Mouse (Mus musculus): ENCODE results near the gene Hist1h3d. TPM values are rescaled to one million over a fixed set of nuclear protein-coding genes. Genes with fewer than 3 reads are reported as not detected.
"Not testable (repeated sequence)": the region's sequence is repeated elsewhere in the genome, so short reads cannot be mapped to it uniquely, and the experiment has no call there.

Gene Hist1h3d
- total RNA-seq, 2 experiments from 2014 or later = 118 to 131 TPM

DNA sequence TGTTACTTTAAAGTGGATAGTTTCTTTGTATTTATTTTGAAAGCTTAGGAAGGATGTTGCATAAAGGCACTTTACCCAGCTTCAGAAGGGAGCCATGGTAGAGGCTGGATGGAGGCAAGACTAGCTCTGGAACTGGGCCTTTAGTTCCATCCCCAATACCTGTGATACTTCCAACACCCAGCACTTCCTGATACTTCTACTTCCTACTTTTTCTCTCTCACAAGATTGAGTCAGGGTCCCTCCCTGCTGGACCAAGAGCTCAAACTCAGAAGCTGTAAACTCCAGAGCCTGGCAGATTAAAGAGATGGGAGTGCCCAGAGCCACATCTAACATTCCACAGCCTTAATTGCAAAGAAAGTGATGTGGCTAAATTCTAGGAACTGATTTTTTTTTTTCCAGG, 8.8 kb downstream of the Hist1h3d start:
- no peak for ATAC-seq (replicated peaks; ENCODE audit: poor library complexity)

GRCm38 (mm10) chr13:23585029-23585441, 9.5 kb downstream of the Hist1h3d start:
- peak; percentile 17 for ATAC-seq (replicated peaks; ENCODE audit: poor library complexity)

DNA sequence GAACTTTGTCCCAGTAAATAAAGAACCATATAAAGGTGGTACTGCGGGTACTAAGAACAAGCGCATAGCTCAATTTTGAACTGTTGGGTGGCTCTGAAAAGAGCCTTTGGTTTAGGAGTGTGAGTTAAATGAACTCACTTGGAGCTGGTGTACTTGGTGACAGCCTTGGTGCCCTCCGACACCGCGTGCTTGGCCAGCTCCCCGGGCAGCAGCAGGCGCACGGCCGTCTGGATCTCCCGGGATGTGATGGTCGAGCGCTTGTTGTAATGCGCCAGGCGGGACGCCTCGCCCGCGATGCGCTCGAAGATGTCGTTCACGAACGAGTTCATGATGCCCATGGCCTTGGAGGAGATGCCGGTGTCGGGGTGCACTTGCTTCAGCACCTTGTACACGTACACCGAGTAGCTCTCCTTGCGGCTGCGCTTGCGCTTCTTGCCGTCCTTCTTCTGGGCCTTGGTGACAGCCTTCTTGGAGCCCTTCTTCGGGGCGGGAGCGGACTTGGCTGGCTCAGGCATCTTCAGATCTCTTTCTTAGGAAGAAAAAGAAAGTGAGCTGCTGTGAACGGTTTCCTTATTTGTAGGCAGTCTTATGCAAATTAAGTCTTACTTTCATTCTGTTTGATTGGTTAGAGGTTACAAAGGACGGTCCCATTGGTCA, 10.0 kb downstream of the Hist1h3d start:
- peak; percentile 63 for ATAC-seq (replicated peaks; ENCODE audit: poor library complexity)

GRCm38 (mm10) chr13:23586099-23586939, 10.8 kb downstream of the Hist1h3d start:
- ATAC-seq (replicated peaks; ENCODE audit: poor library complexity) = no peak

GRCm38 (mm10) chr13:23586940-23587225, 11.3 kb downstream of the Hist1h3d start:
- no peak for ATAC-seq (replicated peaks; ENCODE audit: poor library complexity)

- ATAC-seq (replicated peaks; ENCODE audit: poor library complexity) = no peak
These were observed 15.6 kb downstream of the Hist1h3d start for GRCm38 (mm10) chr13:23591206-23591605.

DNA sequence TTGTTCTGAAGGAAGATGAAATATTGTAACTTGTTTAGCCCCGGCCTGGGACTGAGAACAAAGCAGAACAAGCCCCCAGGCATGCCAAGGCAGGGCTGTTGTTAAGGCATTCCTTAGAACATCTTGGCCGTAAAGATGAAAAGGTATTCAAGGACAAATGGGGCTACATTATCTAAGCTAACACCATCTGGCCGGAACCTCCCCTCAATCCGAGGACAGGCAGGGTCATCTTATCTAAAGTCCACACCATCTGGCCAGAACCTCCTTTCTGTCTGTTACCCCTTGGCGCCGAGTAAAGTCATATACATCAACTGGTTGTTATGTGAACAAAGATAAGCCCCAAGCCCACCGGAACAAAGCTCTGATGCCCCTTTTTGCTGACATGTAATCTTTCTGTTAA, 16.3 kb downstream of the Hist1h3d start:
- ATAC-seq (replicated peaks; ENCODE audit: poor library complexity) = not testable (repeated sequence)

DNA sequence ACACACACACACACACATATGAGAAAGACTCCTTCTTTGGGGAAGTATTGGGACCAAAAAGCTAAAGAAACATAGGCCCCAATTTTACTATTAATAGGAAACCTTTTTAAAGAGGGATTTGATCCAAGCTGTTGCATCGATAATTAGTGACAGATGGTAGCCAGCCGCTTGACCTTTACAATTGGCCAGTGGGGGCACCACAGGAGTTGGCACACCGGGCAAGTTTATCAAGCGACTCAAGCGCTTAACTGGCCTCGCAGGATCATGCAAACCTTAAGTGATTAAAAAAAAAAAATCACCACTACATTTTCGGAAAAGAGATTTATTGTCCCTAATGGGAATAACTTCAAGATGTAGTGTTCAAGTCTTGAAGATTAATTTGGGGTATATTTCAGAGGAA, 17.1 kb downstream of the Hist1h3d start:
- ATAC-seq (replicated peaks; ENCODE audit: poor library complexity) = no peak

DNA sequence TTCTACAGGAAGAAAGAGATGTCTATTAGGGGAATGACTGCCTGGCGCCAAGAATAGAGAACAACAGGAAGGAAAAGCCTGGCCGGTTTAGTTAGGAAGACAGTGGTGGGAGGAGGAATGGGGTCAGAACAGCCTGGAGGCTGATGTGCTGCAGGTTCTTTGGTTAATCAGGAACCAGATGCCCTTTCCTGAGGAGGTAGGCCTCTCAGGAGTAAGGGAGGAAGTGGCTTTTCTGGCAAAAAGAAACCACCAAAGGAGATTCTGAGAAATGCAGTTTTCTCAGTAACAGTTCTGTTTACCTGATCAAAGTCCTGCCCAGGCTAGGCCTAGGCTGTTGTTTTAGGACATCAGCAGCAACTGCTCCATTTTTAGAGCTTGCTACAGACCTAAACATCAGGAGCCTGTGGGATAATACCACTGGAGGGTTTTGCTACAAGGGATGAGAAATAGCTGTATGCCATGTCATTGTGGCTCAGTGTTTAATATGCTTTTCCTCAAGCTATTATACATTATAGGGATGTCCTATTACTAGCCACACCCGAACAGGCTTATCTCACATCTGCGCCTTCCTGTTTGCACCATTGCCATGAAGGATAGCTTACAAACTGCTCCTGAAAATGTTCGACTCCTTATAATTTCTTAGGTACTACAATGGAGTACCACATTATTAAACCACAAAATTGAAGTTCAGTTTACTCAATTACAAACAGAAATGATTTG, 17.6 kb downstream of the Hist1h3d start:
- ATAC-seq (replicated peaks; ENCODE audit: poor library complexity) = peak; percentile 38

GRCm38 (mm10) chr13:23595185-23595584, 19.6 kb downstream of the Hist1h3d start:
- ATAC-seq (replicated peaks; ENCODE audit: poor library complexity) = no peak

DNA sequence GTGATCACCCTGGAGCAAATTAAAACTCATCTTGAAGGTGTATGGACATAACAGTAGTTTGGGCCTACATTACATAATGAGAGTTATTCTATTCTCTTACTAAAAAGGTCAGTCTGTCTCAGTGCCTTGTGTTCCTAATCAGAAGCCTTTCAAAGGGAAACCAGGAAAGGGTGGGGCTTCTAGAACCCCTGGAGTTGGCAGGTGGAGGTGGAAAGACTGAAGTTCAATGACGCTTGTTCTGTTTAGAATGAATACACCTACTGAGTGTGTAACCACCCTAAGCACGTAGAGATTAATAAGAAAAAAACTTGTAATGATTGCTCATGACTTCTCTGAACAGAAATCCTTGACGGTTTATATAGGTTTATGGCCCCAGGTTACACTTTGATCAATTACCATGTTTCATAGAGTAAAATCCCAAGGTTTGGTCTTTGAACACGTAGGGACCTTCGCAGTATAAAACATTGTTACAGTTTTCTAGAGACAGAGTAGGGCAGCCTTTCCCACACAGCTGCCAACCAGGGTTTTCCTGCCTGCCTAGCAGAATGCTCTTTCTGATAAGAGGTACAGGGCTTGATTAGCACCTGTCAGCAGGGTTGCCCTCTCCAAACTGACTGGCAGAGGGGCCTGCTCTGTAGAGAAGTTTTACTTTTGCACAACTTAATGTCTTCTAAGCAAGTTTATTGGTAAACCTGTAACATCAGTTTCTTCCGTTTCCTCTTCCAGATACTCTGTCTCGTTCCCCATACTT, 20.2 kb downstream of the Hist1h3d start:
- ATAC-seq (replicated peaks; ENCODE audit: poor library complexity) = peak; percentile 88

DNA sequence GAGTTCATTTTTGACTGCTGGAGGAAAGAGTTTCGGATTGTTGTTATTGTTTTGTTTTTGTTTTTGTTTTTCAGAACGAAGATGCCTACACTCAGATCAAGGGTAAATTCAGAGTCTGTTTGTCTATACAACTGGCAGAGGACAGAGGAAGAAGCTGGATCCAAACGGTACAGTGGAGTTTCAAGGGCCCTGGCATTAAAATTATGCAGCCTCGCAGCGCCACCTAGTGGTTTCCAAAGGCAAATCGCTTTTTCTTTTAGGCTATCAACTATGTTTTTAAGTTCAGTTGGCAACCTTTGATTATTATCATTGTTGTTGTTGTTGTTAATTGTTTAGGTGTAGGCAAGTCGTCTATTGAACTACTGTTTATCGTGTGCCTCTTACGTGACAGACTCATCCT, 22.4 kb downstream of the Hist1h3d start:
- peak; percentile 73 for ATAC-seq (replicated peaks; ENCODE audit: poor library complexity)

- ATAC-seq (replicated peaks; ENCODE audit: poor library complexity) = no peak
These were observed 27.7 kb downstream of the Hist1h3d start for GRCm38 (mm10) chr13:23603182-23603699.

DNA sequence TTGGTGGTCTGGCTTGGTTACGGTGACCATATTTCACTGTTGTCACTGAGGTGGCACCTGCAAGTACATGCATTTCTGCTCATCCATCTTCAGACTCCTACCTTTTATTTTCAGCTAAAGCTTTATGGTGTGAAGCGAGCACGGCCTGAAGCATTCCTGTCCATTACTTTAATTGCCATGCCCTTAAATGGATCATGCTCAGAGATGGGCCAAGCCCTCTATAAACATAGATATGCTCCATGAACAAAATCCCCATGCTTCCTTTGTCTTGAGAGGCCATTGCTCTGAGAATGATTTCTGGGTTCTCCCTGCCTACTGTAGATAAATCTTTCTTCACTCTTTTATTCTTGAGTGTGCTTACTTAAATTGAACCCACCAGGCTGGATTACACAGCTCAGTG, 28.9 kb downstream of the Hist1h3d start:
- ATAC-seq (replicated peaks; ENCODE audit: poor library complexity) = no peak

- ATAC-seq (replicated peaks; ENCODE audit: poor library complexity) = no peak
These were observed 29.5 kb downstream of the Hist1h3d start for GRCm38 (mm10) chr13:23605052-23605451.

DNA sequence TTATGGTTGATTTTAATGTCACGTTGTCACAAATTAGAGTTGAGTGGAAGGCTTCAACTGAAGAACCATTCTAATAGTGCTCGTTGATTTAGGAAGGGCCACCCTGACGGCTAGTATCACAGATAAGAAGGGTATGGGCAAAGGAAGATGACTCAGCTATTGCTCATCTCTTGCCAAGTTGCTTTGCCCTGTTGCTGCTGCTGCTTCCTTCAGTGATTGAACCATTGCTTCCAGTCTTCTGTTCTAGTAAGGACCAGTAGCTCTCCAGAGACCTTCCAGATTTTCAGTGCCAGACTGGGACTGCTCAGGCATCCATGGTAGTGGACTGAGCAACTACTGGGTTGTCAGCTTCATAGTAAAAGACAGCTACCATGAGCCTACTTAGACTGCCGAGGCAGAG, 33.6 kb downstream of the Hist1h3d start:
- peak; percentile 92 for ATAC-seq (replicated peaks; ENCODE audit: poor library complexity)

DNA sequence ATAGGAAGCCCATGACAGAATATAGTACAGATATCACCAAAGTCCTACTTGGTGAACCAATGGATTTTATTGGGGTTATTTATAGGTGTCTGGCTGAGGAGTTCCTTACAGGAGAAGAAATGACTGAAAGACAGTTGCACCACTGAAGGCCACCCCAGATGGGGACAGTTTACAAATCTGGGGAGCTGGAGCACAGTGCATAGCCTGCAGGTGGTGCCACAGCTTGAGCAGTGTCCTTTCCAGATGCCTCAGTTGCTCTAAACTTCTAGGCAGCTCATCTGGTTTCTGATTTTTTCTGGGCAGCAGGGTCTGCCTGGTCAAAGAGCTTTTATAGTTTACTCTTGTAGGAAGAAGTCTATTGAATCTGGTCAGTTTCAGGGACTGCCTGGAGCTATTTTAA, 34.3 kb downstream of the Hist1h3d start:
- no peak for ATAC-seq (replicated peaks; ENCODE audit: poor library complexity)

DNA sequence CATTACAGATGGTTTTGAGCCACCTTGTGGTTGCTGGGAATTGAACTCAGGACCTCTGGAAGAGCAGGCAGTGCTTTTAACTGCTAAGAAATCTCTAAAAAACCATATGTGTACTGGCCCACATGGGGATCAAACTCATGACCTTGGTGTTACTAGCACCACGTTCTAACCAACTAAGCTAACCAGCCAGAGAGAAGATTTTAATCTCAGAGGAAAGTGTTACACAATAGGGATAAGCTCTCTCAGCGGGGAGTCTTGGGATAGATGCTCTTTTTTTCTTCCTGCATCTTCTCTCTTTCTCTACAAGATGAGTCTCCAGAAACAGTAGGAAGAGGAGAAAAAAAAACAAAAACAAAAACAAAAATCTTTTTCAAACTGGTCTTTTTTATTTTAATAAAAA, 34.8 kb downstream of the Hist1h3d start:
- ATAC-seq (replicated peaks; ENCODE audit: poor library complexity) = no peak

DNA sequence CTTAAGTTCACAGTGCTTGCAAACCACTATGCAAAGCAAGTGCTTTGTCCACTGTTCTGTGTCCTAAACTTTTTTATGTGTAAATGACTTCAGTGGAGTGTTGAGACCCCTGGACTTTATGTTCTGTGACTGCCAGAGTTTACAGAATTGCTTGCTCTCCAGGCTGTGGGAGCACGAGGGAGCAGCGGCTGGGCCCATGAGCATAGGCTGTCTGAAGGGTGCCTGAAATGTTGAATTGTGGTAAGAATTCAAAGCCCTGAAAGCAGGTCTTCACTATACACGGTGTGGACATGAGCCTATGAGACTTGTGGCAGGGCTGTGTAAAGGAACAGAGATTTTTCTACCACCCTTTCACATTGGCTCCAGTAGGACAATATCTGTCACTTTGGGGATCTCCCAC, 36.1 kb downstream of the Hist1h3d start:
- no peak for ATAC-seq (replicated peaks; ENCODE audit: poor library complexity)

- no peak for ATAC-seq (replicated peaks; ENCODE audit: poor library complexity)
These were observed 44.6 kb downstream of the Hist1h3d start for GRCm38 (mm10) chr13:23620056-23620732.
